Mouse (Mus musculus): ENCODE data around the gene Gm10037. TPM values are rescaled to one million over a fixed set of nuclear protein-coding genes. Genes with fewer than 3 reads are reported as not detected.

Gm10037 gene
- polyA plus RNA-seq, 1 experiment = not detected

GRCm38 (mm10) chr13:67844119-67844852, 13.4 kb downstream of the Gm10037 start:
- Histone ChIP-seq H3K27me3 (ENCODE audit: control insufficient read depth, insufficient read depth, insufficient read length) (no peaks in the 10 kb centered on the region), H3K79me2 (ENCODE audit: control insufficient read depth, insufficient read depth) (no peaks in the 10 kb centered on the region), H3ac (ENCODE audit: control insufficient read depth, insufficient read length) (no peak overlapping the region), H3K36me3 (ENCODE audit: control insufficient read depth, insufficient read depth) (no peaks in the 10 kb centered on the region), H3K4me2 (ENCODE audit: low read depth) (peak overlapping the region; percentile 70), H3K4me3 (no peak overlapping the region)
- TF ChIP-seq USF1 (IDR thresholded peaks at IDR 0.05; ENCODE audit: low read depth) (no peak), SRF (IDR thresholded peaks at IDR 0.05; ENCODE audit: control insufficient read depth, insufficient read length, low read depth) (no peak), MYOD1 (IDR thresholded peaks at IDR 0.05; ENCODE audit: control insufficient read depth in 1 of 3, insufficient read length in 2 of 3, low read depth in 2 of 3) (no peak), TCF3 (IDR thresholded peaks at IDR 0.05; ENCODE audit: insufficient read length, low read depth) (no peak), MYOG (IDR thresholded peaks at IDR 0.05; ENCODE audit: control insufficient read depth in 1 of 3, insufficient read depth in 1 of 3, insufficient read length in 2 of 3, low read depth in 2 of 3) (no peak), REST (IDR thresholded peaks at IDR 0.05; ENCODE audit: insufficient read depth, insufficient read length) (no peak), E2F4 (IDR thresholded peaks at IDR 0.05; ENCODE audit: insufficient read depth) (no peak), POLR2AphosphoS2 (IDR thresholded peaks at IDR 0.05; ENCODE audit: insufficient read length, low read depth) (no peak), CEBPB (IDR thresholded peaks at IDR 0.05; ENCODE audit: insufficient read depth, poor library complexity, severe bottlenecking) (no peak), TCF12 (IDR thresholded peaks at IDR 0.05; ENCODE audit: insufficient read depth, poor library complexity, severe bottlenecking) (no peak), MAX (IDR thresholded peaks at IDR 0.05; ENCODE audit: low read depth) (no peak), POLR2A (IDR thresholded peaks at IDR 0.05; ENCODE audit: insufficient read length, low read depth) (no peak)

GRCm38 (mm10) chr13:67844853-67845194, 13.9 kb downstream of the Gm10037 start:
- no peaks in the 10 kb centered on the region for H3K36me3 ChIP-seq (ENCODE audit: control insufficient read depth, insufficient read depth)
- H3K27me3 ChIP-seq (ENCODE audit: control insufficient read depth, insufficient read depth, insufficient read length) = no peaks in the 10 kb centered on the region
- H3K79me2 ChIP-seq (ENCODE audit: control insufficient read depth, insufficient read depth) = no peaks in the 10 kb centered on the region
- no peak for TF ChIP-seq POLR2AphosphoS2 (IDR thresholded peaks at IDR 0.05; ENCODE audit: insufficient read length, low read depth)
- no peak for TF ChIP-seq MAX (IDR thresholded peaks at IDR 0.05; ENCODE audit: low read depth)
- TF ChIP-seq TCF3 (IDR thresholded peaks at IDR 0.05; ENCODE audit: insufficient read length, low read depth) = no peak
- H3K4me2 ChIP-seq (ENCODE audit: low read depth) = no peak overlapping the region
- H3K4me3 ChIP-seq = no peak overlapping the region
- no peak overlapping the region for H3ac ChIP-seq (ENCODE audit: control insufficient read depth, insufficient read length)

- Histone ChIP-seq H3K36me3 (ENCODE audit: control insufficient read depth, insufficient read depth) (no peaks in the 10 kb centered on the region), H3K4me2 (ENCODE audit: low read depth) (no peak overlapping the region), H3K79me2 (ENCODE audit: control insufficient read depth, insufficient read depth) (no peaks in the 10 kb centered on the region), H3K4me3 (no peak overlapping the region), H3ac (ENCODE audit: control insufficient read depth, insufficient read length) (no peak overlapping the region), H3K27me3 (ENCODE audit: control insufficient read depth, insufficient read depth, insufficient read length) (no peaks in the 10 kb centered on the region)
- TF ChIP-seq TCF12 (IDR thresholded peaks at IDR 0.05; ENCODE audit: insufficient read depth, poor library complexity, severe bottlenecking) = no peak
- TF ChIP-seq MAX (IDR thresholded peaks at IDR 0.05; ENCODE audit: low read depth) = no peak
- no peak for TF ChIP-seq REST (IDR thresholded peaks at IDR 0.05; ENCODE audit: insufficient read depth, insufficient read length)
- no peak for TF ChIP-seq E2F4 (IDR thresholded peaks at IDR 0.05; ENCODE audit: insufficient read depth)
- TF ChIP-seq POLR2A (IDR thresholded peaks at IDR 0.05; ENCODE audit: insufficient read length, low read depth) = no peak
- TF ChIP-seq TCF3 (IDR thresholded peaks at IDR 0.05; ENCODE audit: insufficient read length, low read depth) = no peak
- TF ChIP-seq CEBPB (IDR thresholded peaks at IDR 0.05; ENCODE audit: insufficient read depth, poor library complexity, severe bottlenecking) = no peak
- no peak for TF ChIP-seq MYOD1 (IDR thresholded peaks at IDR 0.05; ENCODE audit: control insufficient read depth in 1 of 3, insufficient read length in 2 of 3, low read depth in 2 of 3)
- TF ChIP-seq POLR2AphosphoS2 (IDR thresholded peaks at IDR 0.05; ENCODE audit: insufficient read length, low read depth) = no peak
- no peak for TF ChIP-seq USF1 (IDR thresholded peaks at IDR 0.05; ENCODE audit: low read depth)
- no peak for TF ChIP-seq SRF (IDR thresholded peaks at IDR 0.05; ENCODE audit: control insufficient read depth, insufficient read length, low read depth)
- no peak for TF ChIP-seq MYOG (IDR thresholded peaks at IDR 0.05; ENCODE audit: control insufficient read depth in 1 of 3, insufficient read depth in 1 of 3, insufficient read length in 2 of 3, low read depth in 2 of 3)
Observed at GRCm38 (mm10) chr13:67850361-67850760, 19.5 kb downstream of the Gm10037 start.

- Histone ChIP-seq H3K79me2 (ENCODE audit: control insufficient read depth, insufficient read depth) (no peaks in the 10 kb centered on the region), H3K4me2 (ENCODE audit: low read depth) (no peak overlapping the region), H3ac (ENCODE audit: control insufficient read depth, insufficient read length) (no peak overlapping the region), H3K27me3 (ENCODE audit: control insufficient read depth, insufficient read depth, insufficient read length) (no peaks in the 10 kb centered on the region), H3K36me3 (ENCODE audit: control insufficient read depth, insufficient read depth) (no peaks in the 10 kb centered on the region), H3K4me3 (no peak overlapping the region)
- TF ChIP-seq E2F4 (IDR thresholded peaks at IDR 0.05; ENCODE audit: insufficient read depth) (no peak), MYOG (IDR thresholded peaks at IDR 0.05; ENCODE audit: control insufficient read depth in 1 of 3, insufficient read depth in 1 of 3, insufficient read length in 2 of 3, low read depth in 2 of 3) (no peak), SRF (IDR thresholded peaks at IDR 0.05; ENCODE audit: control insufficient read depth, insufficient read length, low read depth) (no peak), USF1 (IDR thresholded peaks at IDR 0.05; ENCODE audit: low read depth) (no peak), POLR2A (IDR thresholded peaks at IDR 0.05; ENCODE audit: insufficient read length, low read depth) (no peak), TCF12 (IDR thresholded peaks at IDR 0.05; ENCODE audit: insufficient read depth, poor library complexity, severe bottlenecking) (no peak), MYOD1 (IDR thresholded peaks at IDR 0.05; ENCODE audit: control insufficient read depth in 1 of 3, insufficient read length in 2 of 3, low read depth in 2 of 3) (no peak), MAX (IDR thresholded peaks at IDR 0.05; ENCODE audit: low read depth) (no peak), TCF3 (IDR thresholded peaks at IDR 0.05; ENCODE audit: insufficient read length, low read depth) (no peak), CEBPB (IDR thresholded peaks at IDR 0.05; ENCODE audit: insufficient read depth, poor library complexity, severe bottlenecking) (no peak), REST (IDR thresholded peaks at IDR 0.05; ENCODE audit: insufficient read depth, insufficient read length) (no peak)
Observed at GRCm38 (mm10) chr13:67853130-67853529, 22.2 kb downstream of the Gm10037 start.

- Histone ChIP-seq H3ac (ENCODE audit: control insufficient read depth, insufficient read length) (no peak overlapping the region), H3K4me3 (no peak overlapping the region), H3K4me2 (ENCODE audit: low read depth) (no peak overlapping the region), H3K79me2 (ENCODE audit: control insufficient read depth, insufficient read depth) (no peaks in the 10 kb centered on the region), H3K36me3 (ENCODE audit: control insufficient read depth, insufficient read depth) (no peaks in the 10 kb centered on the region), H3K27me3 (ENCODE audit: control insufficient read depth, insufficient read depth, insufficient read length) (no peaks in the 10 kb centered on the region)
- TF ChIP-seq MYOD1 (IDR thresholded peaks at IDR 0.05; ENCODE audit: control insufficient read depth in 1 of 3, insufficient read length in 2 of 3, low read depth in 2 of 3) (no peak), REST (IDR thresholded peaks at IDR 0.05; ENCODE audit: insufficient read depth, insufficient read length) (no peak), MAX (IDR thresholded peaks at IDR 0.05; ENCODE audit: low read depth) (no peak), POLR2AphosphoS2 (IDR thresholded peaks at IDR 0.05; ENCODE audit: insufficient read length, low read depth) (no peak), POLR2A (IDR thresholded peaks at IDR 0.05; ENCODE audit: insufficient read length, low read depth) (no peak), USF1 (IDR thresholded peaks at IDR 0.05; ENCODE audit: low read depth) (no peak), E2F4 (IDR thresholded peaks at IDR 0.05; ENCODE audit: insufficient read depth) (no peak), MYOG (IDR thresholded peaks at IDR 0.05; ENCODE audit: control insufficient read depth in 1 of 3, insufficient read depth in 1 of 3, insufficient read length in 2 of 3, low read depth in 2 of 3) (no peak), TCF3 (IDR thresholded peaks at IDR 0.05; ENCODE audit: insufficient read length, low read depth) (no peak)
Observed at GRCm38 (mm10) chr13:67853983-67854382, 23.1 kb downstream of the Gm10037 start.
